Mouse (Mus musculus) inflammation-experienced regulatory T-cells, adult 6 months (primary cell): Measurements from ENCODE around the gene Gm49337. TPM values are rescaled to one million over a fixed set of nuclear protein-coding genes. Genes with fewer than 3 reads are reported as not detected.

Source experiments
- ATAC-seq: one replicate; pipeline ENCODE4 v1.8.0; 2017
- polyA plus RNA-seq, 3 experiments: library from polyadenylated mRNA; unstranded; fragments of 100-300 nt; shearing (Covaris generic); gene quantifications; one replicate each; pipeline ENCODE4 v1.2.1; 2017

Gm49337 gene
- polyA plus RNA-seq, 3 experiments from 2014 or later: not detected

DNA sequence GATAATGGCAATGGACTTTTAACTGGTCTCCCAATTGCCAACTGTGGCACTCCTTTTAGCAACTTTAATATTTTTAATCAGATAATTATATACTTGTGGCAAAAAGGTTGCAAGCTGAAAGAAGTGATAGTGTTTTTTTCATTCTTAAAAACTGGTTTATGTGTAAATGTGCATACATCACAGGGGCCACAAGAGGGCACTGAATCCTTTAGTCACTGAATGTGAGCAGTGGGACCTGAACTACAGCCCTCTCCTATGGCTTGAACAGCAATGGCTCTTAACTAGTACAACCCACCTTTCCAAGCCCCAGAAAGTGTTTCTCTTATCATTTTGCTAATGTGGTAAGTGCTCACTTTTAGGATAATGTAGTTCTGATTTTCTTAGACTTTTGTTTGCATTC lies 168.9 kb downstream of the Gm49337 start:
- peak; percentile 41 for ATAC-seq

Other genes with a start within 250 kb of the Gm49337 start
- not detected for gene Dmbx1, start 233.5 kb upstream of the Gm49337 start, polyA plus RNA-seq
- 10 to 100 TPM; 29.0 to 64.8 (median 60.3) TPM for gene Faah, start 155.5 kb upstream of the Gm49337 start, polyA plus RNA-seq
- 10 to 100 TPM; 21.2 to 33.3 (median 29.9) TPM for gene Nsun4, start 119.5 kb upstream of the Gm49337 start, polyA plus RNA-seq
- 100 to 1,000 TPM; 803 to 910 (median 862) TPM for gene Uqcrh, start 98.3 kb upstream of the Gm49337 start, polyA plus RNA-seq
- gene Lrrc41, start 98.1 kb upstream of the Gm49337 start, polyA plus RNA-seq: 10 to 100 TPM; 16.5 to 19.0 (median 18.0) TPM
- 10 to 100 TPM in 1 of 3 experiments, 1 to 10 TPM in 2; 4.6 to 23.5 (median 5.7) TPM for gene Rad54l, start 49.7 kb upstream of the Gm49337 start, polyA plus RNA-seq
- gene Pomgnt1, start 49.5 kb upstream of the Gm49337 start, polyA plus RNA-seq: 10 to 100 TPM in 1 of 3 experiments, 1 to 10 TPM in 2; 7.5 to 11.5 (median 7.7) TPM
- gene Lurap1, start 22.0 kb upstream of the Gm49337 start, polyA plus RNA-seq: under 1 TPM; 0.43 to 0.75 (median 0.63) TPM
- not detected for gene Tspan1, start 5.8 kb upstream of the Gm49337 start, polyA plus RNA-seq
- gene 1700042G07Rik, start within 50 bp of the Gm49337 start, polyA plus RNA-seq: not detected
- 1 to 10 TPM; 1.2 to 3.4 (median 2.3) TPM for gene Pik3r3, start 48.2 kb downstream of the Gm49337 start, polyA plus RNA-seq